Mouse (Mus musculus) G1E (cell line): ENCODE data around the gene Fzr1.

Source experiments
- CTCF ChIP-seq: IDR thresholded peaks from 2 replicates; pipeline ENCODE4 v1.5.1; 2012; ENCODE audit warnings: low read depth, low read length, inconsistent platforms, mixed read lengths
- TAL1 ChIP-seq: conservative IDR thresholded peaks from 2 replicates; pipeline ENCODE4 v1.6.1; 2012; ENCODE audit warnings: low read depth, low read length, inconsistent platforms, mixed read lengths

GRCm38 (mm10) chr10:81349146-81349545 is 29.2 kb downstream of the Fzr1 start:
- TF ChIP-seq CTCF: no peak
- no peak for TF ChIP-seq TAL1
